Mouse (Mus musculus) layer of hippocampus, postnatal 10 days (tissue): ENCODE measurements around the gene Nr1d1. TPM values are rescaled to one million over a fixed set of nuclear protein-coding genes. Genes with fewer than 3 reads are reported as not detected.

Experiments
- DNase-seq, 2 experiments: peaks; one replicate each; pipeline ENCODE4 v3.0.0; 2021; ENCODE audit warnings: low spot score in 2 of 2
- total RNA-seq, 2 experiments: library from RNA; stranded (reverse); gene quantifications; 2 replicates each; pipeline ENCODE4 v1.2.3; 2021

Gene Nr1d1
- total RNA-seq, 2 experiments from 2014 or later: 39.1 to 41.5 TPM

- no peak for DNase-seq
Observed at GRCm38 (mm10) chr11:98753264-98753663, 21.9 kb downstream of the Nr1d1 start.

DNA sequence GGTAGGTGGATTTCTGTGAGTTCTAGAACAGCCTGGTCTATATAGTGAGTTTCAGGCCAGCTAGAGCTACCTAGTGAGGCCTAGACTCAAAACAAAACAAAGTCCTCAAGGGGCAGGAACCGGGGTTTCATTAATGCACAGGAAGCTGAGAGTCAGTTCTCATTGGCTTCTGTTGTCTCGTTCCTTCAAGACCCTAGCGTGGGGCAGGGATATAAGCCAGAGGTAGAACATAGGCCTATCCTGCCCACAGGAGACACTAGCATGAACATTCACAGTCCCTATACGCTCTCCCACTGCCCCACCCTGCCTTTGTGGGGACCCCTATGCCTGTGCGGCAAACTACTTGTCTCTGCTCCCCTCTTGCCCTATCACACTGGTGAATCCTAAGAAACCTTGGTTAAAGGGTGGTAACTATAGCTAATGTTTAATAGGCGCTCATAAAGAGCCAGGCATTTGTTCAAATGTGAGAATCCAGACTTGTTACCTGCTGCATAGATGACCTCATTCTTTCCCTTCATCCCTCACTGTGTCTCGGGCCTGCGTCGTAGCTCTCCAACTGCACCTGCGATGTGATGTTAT, 22.5 kb downstream of the Nr1d1 start:
- peak in 1 of 2 experiments; percentile 13 for DNase-seq

GRCm38 (mm10) chr11:98751221-98751782, 23.8 kb downstream of the Nr1d1 start:
- DNase-seq: no peak

- DNase-seq: peak; percentile 84 to 90
Observed at GRCm38 (mm10) chr11:98750351-98751201, 24.6 kb downstream of the Nr1d1 start.

DNA sequence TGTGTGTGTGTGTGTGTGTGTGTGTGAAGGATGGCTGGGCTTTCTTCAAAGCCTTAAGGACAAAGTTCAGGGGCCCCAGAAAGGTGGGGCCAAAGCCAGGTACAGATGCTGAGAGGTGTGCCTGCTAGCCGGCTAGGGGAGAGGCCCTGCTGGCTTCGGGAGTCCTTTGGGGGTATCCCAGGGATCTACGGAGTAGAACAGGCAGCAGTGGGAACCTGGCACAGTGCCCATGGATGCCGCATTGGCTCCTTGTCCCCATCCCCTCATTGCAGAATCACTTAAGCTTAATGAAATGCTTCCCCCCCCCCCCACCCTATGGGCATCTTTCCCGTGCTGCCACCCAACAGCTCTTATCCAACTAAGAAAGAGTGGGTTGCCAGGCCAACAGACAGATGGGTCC, 25.4 kb downstream of the Nr1d1 start:
- peak; percentile 67 to 77 for DNase-seq

DNA sequence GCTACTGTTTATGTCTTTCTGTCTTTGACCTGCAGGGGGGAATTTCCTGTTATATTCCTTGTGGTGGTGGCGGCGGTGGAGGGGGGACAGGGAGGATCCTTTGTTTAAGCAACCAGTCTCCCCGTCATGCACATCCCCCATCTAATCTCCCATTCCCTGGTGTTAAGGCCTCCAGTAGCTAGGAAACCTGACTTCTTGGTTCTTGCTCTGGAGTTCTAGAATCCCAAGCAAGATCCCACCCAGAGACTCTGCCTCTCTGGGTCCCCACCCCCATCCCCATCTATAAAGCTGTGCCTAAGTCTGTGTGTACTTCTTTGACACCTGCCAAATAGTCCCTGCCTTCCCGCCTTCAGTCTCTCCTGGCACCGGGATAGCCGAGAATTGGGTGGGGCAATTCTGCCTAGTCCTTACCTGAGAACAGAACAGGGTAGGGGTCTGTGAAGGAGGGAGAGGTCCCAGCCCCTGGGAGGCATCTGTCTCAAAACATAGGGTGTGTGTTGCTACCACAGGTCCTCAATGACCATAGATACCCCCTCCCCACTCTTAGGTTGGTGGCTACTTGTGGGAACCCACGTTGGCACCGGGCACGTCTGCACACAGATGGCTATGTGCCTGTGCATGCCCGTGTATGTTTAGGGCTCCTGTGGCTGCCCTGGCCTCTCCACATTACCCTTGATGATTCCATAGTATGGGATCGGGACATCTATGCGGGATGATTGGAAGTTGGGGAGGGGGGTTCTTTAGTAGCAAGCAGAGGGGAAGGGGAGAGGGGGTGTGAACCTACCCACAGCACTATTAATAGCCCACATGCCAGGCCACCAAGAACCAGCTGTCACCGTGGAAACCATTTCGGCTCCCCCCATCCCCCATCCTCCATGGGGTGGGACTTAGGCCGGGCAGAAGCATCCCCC, 26.4 kb downstream of the Nr1d1 start:
- DNase-seq: peak; percentile 66 to 77

DNA sequence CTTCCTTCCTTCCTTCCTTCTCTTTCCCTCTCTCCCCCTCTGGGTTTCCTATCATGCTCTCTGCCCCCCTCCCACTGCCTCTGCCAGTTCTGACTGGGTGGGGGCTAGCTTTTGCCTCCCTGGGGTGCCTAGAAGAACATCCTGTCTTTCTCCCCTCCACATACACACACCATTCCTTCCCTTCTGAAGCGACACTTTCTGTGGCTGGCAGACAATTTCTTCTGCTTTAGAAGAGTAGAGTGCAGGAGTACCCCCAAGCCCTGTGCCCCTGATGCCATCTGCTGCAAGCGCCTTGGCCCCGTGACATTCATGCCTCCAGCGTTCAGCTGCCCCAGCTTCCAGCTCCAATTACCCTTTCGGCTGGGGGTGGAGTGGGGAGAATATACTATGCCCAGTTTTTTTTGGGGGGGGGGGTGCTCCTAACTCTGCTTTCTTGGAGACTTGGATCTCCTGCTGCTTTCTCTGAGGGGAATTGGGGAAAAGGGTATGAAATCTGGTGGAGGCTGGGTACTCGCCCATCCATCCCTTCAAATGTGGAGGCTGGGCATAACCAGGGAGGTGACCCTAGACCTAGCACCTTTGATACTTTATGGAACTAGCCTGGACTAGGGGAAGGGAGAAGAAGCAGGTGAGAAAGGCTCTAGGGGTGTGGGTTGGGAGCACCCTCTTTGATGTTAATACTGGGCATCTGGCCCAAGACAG, 27.2 kb downstream of the Nr1d1 start:
- peak; percentile 40 to 53 for DNase-seq

DNA sequence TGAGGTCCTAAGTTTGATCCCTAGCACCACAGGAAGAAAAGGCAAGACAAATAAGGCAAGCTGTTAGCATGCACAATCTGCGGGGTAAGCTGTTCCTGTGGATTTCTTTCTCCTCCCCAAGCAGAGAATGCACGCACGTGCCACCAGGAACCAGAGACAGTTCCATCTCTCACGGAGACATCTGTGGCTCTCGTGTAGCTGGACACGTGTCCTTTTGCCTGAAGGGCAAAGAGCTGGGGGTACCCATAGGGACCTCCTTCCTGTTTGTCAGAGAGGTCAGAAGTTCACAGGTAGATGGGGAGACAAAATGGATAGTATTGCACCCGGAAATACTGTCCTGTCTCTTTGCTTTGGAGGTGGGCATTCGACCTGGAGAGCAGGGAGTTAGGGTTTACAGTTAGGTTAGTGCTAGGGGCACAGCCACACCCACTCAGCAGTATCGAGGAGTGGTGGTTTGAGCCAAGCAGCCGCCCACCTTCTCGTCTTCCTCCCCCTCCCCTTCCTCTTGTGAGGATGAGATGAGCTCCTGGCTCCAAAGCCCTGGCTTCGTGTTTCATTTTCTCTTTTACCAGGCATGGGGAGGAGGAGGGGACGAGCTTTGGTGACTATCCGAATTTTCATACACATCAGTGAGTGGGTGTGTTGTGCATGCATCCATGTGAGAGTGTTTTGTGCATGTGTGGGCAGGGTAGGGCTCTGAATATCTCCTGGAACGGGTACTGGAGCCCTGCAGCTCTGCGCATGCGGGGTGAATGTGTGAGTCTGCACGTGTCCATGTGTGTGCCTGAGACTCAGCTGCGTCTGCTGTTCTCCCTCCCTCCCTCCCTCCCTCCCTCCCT, 28.1 kb downstream of the Nr1d1 start:
- peak; percentile 81 to 88 for DNase-seq

DNA sequence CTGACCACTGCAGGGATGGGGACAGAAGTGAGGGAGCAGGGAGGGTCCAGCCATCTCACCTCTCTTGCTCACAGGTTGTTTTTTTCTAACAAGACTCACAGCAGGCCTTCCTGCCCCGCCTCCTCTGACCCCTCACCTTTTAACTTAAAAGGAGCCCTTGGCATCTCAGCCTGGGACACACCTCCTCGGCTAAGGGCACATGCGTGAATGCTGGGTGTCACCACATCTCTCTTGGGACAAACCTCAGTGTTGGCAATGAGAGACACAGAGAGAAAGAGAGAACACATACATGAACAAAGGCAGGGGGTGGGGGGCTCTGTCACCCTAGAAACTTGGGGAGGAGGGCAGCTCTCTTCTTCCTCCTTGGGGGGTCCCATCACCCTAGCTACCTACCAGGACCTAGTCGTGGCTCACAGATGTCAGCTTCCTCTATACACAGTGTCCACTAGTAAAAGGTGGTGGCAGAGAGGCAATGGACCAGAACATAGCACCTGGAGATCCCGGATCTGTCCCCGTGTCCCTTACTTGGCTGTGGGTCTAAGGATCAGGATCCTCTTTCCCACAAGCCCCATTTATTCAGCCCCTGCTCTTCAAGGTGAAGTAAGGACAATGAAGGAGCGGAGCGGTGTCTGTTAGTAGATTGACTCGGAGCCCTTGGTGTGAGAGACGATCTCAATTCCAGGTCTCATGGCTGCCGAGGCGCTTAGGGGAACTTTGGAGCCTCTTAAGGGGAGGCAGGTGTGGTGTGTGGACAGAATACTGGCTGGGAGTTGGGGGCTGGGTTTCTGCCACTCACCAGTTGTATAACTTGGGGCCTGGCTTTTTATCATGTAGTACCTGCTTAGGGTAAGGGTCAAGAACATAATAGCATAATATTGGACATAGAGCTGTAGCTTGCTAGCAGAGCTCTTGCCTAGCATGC, 28.9 kb downstream of the Nr1d1 start:
- DNase-seq: no peak

GRCm38 (mm10) chr11:98744456-98745019, 30.6 kb downstream of the Nr1d1 start:
- DNase-seq: no peak

- peak; percentile 61 to 71 for DNase-seq
Observed at GRCm38 (mm10) chr11:98743655-98744345, 31.3 kb downstream of the Nr1d1 start.

DNA sequence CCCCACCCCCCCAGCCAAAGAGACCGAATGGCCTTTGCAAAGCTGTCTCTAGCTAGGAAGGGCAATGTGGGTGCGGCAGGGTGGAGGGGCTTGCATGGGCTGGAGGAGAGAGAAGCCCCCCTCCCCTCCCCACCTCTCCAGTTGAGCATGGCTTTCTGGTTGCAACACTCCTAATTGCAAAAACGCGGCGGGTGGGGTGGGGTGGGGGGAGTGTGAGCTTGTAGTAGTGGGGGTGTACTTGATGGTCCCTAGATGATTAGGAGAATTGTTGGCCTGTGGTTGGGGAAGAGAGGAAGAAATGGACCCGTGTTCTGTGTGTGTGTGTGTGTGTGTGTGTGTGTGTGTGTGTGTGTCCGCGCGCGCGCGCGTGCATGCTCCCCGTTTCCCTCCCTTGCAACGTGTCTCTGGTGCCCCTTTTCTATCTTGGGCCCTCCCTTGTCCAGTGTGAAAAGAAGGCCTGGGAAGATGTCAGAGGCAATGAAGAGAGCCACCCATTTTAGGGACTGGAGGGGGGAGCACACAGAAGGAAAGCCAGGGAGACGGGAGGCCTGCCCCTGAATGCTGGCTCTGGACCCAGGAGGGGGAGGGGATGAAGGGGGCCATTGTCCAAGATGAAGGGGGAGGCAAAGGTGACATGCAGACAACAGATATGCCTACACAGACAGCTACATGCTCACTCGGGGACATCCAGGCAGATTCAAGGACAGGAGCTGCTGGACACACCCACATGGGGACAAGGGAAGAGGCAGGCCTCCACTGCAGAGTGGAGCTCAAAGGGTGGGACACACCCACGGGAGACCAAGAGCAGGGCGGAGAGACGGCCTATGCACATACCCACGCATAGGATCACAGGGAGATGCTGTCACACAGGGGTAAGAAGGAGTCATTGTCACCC, 32.5 kb downstream of the Nr1d1 start:
- peak; percentile 67 to 76 for DNase-seq

DNA sequence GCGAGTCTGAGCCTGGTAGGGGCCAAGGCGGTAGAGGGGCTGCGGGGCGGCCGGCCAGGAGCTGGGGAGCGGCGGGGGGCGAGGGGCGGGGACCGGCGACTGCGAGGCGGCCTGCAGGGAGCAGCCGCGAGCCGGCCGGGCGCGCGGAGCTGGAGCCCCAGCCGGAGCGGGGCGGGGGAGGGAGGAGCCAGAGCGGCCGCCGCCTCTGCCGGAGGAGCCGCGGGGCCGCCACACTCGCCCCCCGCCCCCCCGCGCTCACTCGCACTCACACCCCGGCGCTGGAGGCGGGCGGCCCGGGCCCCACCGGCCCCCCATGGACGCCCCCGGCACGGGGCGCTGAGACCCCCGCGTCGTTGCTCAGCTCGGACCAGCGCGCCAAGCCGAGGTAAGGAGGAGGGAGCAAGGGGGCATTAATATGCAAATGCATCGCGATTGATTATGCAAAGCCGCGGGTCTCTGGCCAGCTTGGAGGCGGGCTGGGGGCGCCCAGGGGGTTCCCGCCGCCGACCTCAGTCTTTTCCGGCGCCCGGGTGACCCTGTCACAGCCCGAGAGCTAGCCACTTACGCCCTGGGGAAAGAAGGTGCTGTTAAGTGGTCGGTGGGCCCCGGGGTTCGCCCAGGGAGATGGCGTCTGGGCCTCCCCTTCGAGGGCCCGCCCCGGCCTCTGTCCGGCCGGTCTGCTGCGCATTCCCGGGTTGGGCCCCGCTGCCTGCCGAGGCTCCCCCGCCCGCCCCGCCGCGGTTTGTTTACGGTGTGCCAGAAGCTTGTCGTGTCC, 33.3 kb downstream of the Nr1d1 start:
- peak; percentile 75 to 87 for DNase-seq

DNA sequence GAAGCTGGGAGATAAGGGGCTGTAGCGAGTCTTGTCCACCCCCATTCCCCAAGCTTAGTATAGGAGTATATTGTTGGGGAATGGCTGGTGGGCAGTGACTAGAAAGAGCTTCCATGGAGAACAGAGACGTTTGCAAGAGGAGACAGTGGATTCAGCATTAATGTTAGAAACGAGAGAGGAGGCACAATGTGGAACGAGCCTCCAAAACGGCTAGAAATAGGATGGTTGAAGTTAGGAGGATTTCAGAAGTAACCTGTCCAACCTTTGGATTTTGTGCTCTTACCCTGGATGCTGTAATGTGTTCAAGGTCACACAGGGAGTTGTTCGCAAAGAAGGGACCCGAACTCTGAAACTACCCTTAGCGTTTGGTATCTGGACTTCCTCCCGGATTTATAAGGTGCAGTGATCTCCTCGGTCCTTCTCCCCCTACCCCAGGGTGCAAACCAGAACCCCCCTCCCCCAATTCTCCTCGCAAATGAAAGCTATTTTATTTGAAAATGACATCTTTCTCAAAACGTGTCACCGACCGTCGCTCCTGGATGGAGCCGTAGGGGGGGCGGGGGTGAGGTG, 34.0 kb downstream of the Nr1d1 start:
- DNase-seq: no peak

DNA sequence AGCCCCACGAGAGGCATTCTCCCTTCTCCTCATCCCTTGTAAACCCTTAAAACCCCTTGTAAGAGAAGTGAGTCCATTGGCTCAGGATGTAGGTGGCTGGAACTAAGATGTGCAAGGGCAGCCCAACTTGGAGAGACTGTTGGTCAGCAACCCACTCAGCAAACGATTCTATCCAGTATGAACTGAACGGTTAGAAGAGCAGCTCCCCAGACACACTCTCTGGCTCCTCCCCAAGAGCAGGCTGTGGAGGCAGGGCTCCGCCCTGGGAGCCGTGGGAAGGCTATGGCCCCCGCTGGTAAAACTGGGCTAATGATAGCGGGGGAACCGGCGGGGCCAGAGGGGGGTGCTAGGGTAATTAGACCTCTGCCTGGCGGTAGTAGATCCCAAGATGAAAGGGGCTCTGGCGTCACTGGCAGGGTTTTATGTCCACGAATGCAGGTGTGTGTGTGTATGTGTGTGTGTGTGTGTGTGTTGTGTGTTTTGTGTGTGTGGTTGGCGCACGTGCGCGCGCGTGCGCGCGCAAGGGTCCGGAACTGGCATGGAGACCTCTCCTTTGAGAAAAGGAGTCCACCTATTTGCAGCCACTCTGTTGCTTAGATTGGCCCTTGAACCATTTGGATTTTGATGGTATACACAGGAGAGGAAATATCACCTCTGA, 34.6 kb downstream of the Nr1d1 start, which contains the start of gene Thra:
Gene Thra, plus strand, starts transcription at position 246 of the 658 bp plus-strand sequence.
- peak; percentile 73 to 78 for DNase-seq
